Mouse (Mus musculus): Measurements from ENCODE around the gene Ccdc60.
"Not testable (repeated sequence)": the region's sequence is repeated elsewhere in the genome, so short reads cannot be mapped to it uniquely, and the experiment has no call there.

The Ccdc60 gene

GRCm38 (mm10) chr5:116288849-116289570 lies at the start of gene Ccdc60:
Gene Ccdc60, minus strand, starts transcription at chr5:116288985.
- CTCF ChIA-PET, result no interaction called here

GRCm38 (mm10) chr5:116336191-116336590 lies 47.4 kb upstream of the Ccdc60 start:
- CTCF ChIA-PET, result no interaction called here

- CTCF ChIA-PET, result no interaction called here
Observed at GRCm38 (mm10) chr5:116328911-116329310, 40.1 kb upstream of the Ccdc60 start.

- CTCF ChIA-PET, result no interaction called here
Observed at GRCm38 (mm10) chr5:116323401-116323800, 34.6 kb upstream of the Ccdc60 start.

GRCm38 (mm10) chr5:116322365-116323027 lies 33.7 kb upstream of the Ccdc60 start:
- CTCF ChIA-PET, result no interaction called here

- CTCF ChIA-PET, result no interaction called here
Observed at GRCm38 (mm10) chr5:116313711-116314110, 24.9 kb upstream of the Ccdc60 start.

- CTCF ChIA-PET, result no interaction called here
Observed at GRCm38 (mm10) chr5:116312111-116312737, 23.4 kb upstream of the Ccdc60 start.

- CTCF ChIA-PET, result no interaction called here
Observed at GRCm38 (mm10) chr5:116311636-116312035, 22.9 kb upstream of the Ccdc60 start.

- CTCF ChIA-PET, result no interaction called here
Observed at GRCm38 (mm10) chr5:116309383-116309801, 20.6 kb upstream of the Ccdc60 start.

- CTCF ChIA-PET, result no interaction called here
Observed at GRCm38 (mm10) chr5:116305557-116305956, 16.8 kb upstream of the Ccdc60 start.

GRCm38 (mm10) chr5:116305146-116305545 lies 16.4 kb upstream of the Ccdc60 start:
- CTCF ChIA-PET, result not testable (repeated sequence)

GRCm38 (mm10) chr5:116300984-116301383 lies 12.2 kb upstream of the Ccdc60 start:
- CTCF ChIA-PET, result no interaction called here

- CTCF ChIA-PET, result no interaction called here
Observed at GRCm38 (mm10) chr5:116293501-116293900, 4.7 kb upstream of the Ccdc60 start.

GRCm38 (mm10) chr5:116290584-116290983 lies 1.8 kb upstream of the Ccdc60 start:
- CTCF ChIA-PET, result no interaction called here

GRCm38 (mm10) chr5:116289897-116290296 lies 1.1 kb upstream of the Ccdc60 start:
- CTCF ChIA-PET, result no interaction called here

GRCm38 (mm10) chr5:116288183-116288582 lies 602 bp downstream of the Ccdc60 start:
- CTCF ChIA-PET, result no interaction called here

- CTCF ChIA-PET, result no interaction called here
Observed at GRCm38 (mm10) chr5:116285532-116286176, 3.1 kb downstream of the Ccdc60 start.

GRCm38 (mm10) chr5:116280518-116280917 lies 8.3 kb downstream of the Ccdc60 start:
- CTCF ChIA-PET, result no interaction called here

GRCm38 (mm10) chr5:116278436-116278918 lies 10.3 kb downstream of the Ccdc60 start:
- CTCF ChIA-PET, result no interaction called here

- CTCF ChIA-PET, result no interaction called here
Observed at GRCm38 (mm10) chr5:116277951-116278350, 10.8 kb downstream of the Ccdc60 start.

GRCm38 (mm10) chr5:116274818-116275217 lies 14.0 kb downstream of the Ccdc60 start:
- CTCF ChIA-PET, result no interaction called here

GRCm38 (mm10) chr5:116274365-116274764 lies 14.4 kb downstream of the Ccdc60 start:
- CTCF ChIA-PET, result no interaction called here

Measured in spleen, embryonic (tissue).